Mouse (Mus musculus): ENCODE results near the gene Ubxn10. TPM values are rescaled to one million over a fixed set of nuclear protein-coding genes. Genes with fewer than 3 reads are reported as not detected.

Gene Ubxn10
- total RNA-seq, 2 experiments from 2014 or later = 1.4 to 1.5 TPM

DNA sequence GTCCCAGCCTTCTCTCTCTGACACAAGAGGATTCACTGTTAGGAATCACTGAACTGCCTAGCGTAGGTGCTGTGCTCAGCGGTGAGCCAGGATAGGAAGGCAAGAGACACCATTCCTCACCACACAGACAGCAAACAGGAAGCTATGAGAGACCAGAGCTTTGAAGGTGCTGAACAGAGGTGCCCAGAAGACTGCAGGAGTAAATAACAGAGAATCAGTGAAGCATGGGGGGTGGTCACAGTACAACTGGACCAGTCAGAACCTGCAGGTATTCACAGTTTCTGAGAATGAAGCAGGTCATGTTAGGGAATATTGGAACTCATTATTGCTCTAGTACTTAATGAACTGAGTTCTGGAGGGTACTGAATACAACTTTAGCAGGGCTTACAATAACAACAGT is 38.7 kb downstream of the Ubxn10 start:
- no peak for DNase-seq (ENCODE audit: extremely low spot score in 1 of 2, low spot score in 2 of 2)
- Histone ChIP-seq H3K27ac (peak overlapping the region; percentile 73), H3K4me3 (no peak overlapping the region)
- intact Hi-C loops (cut with DNase I) = no loop called here
- TF ChIP-seq CTCF (IDR thresholded peaks at IDR 0.05) = no peak

DNA sequence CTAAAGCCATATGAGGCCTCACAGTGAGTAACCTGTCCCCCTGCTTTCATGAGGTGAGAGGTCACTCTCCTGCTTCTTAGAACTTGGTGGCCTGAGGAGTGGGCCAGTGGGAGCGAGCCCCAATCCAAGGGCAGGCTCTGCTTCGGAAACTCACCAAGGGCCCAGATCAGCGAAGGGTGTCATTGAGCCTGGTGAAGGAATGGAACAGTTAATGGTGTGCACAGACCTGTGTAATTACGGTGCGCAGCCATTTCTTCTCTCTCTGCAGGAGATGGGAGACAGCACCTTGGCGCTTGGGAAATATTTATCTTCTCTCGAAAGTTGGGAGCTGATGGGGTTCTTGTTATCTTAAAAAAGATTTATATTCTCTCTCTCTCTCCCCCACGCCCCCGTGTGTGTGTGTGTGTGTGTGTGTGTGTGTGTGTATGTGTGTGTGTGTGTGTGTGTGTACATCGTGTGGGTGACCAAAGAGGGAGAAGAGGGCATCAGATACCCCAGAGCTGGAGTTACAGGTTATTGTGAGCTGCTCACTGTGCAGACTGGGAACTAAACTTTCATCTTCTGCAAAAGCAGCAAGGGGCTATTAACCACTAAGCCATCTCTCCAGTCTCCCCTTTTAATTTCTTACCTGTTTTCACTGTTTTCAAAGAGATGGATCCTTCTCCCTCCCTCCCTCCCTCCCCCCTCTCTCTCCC is 39.7 kb downstream of the Ubxn10 start:
- peak overlapping the region; percentile 55 for H3K27ac ChIP-seq
- no peak overlapping the region for H3K4me3 ChIP-seq
- intact Hi-C loops (cut with DNase I) = no loop called here
- TF ChIP-seq CTCF (IDR thresholded peaks at IDR 0.05) = no peak
- DNase-seq (ENCODE audit: extremely low spot score in 1 of 2, low spot score in 2 of 2) = no peak

DNA sequence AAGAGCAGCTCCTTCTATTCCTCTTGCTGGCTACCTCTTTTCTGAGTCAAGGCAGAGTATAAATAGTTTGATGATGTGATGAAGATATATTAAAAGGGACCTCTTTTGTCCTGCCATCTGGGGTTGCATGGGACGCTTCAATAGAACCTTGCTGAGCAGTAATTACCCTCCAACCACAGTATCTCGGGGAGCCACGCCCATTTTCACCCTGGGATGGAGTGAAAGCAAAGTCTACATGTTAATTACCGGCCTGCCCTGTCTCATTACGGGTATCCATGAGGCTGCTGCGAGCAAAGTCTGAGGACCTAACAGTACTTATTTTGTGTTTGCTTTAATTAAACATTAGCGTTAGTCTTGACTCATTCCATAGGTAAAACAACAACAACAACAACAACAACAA is 40.2 kb downstream of the Ubxn10 start:
- no peak overlapping the region for H3K4me3 ChIP-seq
- intact Hi-C loops (cut with DNase I) = no loop called here
- no peak for TF ChIP-seq CTCF (IDR thresholded peaks at IDR 0.05)
- H3K27ac ChIP-seq = 0 out of 2 replicates have a peak overlapping the region, but pooled peaks have one; percentile 21
- DNase-seq (ENCODE audit: extremely low spot score in 1 of 2, low spot score in 2 of 2) = no peak

DNA sequence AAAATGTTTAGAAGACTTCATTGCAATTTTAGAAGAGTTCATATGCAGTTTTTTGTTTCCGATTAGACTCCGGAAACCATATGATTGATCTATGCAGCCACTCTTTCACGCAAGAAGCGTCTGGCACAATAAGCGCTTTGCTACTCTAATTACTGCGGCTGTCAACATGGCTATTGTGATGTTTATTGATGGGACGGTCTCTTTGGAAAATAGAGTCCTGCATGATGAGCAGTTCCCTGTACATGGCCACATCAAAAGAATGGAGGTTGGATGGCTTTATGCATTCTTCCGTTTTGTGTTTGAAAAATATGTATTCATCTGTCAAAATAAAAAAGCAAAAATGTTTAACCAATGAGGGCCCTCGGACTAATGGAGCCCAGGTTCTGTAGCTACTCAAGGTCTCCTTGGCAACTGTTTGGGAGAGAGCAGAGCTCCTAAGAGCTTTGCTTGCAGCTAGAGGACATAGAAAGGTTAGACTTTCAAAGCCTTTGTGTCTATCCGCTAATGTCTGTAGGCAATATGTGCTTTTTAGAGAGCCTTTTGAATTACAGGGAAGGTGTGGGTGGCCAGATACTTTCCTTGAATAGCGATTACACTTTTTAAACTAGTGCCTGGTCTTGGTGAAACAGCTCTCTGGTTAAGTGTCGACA is 43.8 kb downstream of the Ubxn10 start:
- Histone ChIP-seq H3K4me3 (no peak overlapping the region), H3K27ac (peak overlapping the region; percentile 87)
- TF ChIP-seq CTCF (IDR thresholded peaks at IDR 0.05) = no peak
- DNase-seq (ENCODE audit: extremely low spot score in 1 of 2, low spot score in 2 of 2) = no peak
- intact Hi-C loops (cut with DNase I) = loop anchor here (2.0 kb wide), 2 partner anchors 144 to 188 kb away; no protein-coding TSS in a partner anchor

DNA sequence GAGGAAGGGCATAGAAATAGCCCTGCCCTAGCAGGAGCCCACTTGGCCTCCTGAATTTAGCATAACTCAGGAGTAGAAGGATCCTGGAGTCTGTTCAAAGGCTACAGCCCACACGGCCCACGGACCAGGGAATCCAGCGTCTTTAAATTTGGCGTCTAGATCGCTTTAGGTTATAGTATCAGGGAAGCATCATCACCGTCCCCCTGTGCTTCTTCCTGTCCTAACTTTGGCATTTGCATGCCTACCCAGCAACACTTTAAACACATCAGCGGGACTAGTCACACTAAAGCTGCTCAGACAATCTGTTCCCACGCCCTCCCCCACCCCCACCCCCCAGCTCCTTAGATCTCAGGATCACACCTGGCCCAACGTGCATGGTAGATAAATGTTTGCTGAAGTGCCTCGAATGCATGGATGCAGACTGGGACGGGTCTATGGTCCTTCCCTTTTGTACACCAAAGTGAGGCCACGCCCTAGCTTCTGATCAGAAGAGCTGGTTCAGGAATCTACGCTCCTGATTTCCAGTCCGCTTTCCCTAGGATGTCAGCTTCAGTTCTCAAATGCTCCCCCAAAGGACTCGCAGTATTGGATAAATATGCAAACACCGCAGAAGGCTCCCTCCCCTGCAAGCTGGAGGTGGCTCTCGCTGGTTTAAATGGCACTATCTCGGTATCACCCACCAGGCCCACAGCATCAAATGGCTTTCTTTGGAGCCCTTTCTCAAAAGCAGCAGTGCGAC is 45.4 kb downstream of the Ubxn10 start:
- intact Hi-C loops (cut with DNase I) = loop anchor here (1.0 to 2.0 kb wide), 4 partner anchors 31 to 187 kb away; no protein-coding TSS in a partner anchor
- DNase-seq (ENCODE audit: extremely low spot score in 1 of 2, low spot score in 2 of 2) = peak; percentile 43 to 67
- Histone ChIP-seq H3K27ac (peak overlapping the region; percentile 87), H3K4me3 (no peak overlapping the region)
- TF ChIP-seq CTCF (IDR thresholded peaks at IDR 0.05) = no peak

DNA sequence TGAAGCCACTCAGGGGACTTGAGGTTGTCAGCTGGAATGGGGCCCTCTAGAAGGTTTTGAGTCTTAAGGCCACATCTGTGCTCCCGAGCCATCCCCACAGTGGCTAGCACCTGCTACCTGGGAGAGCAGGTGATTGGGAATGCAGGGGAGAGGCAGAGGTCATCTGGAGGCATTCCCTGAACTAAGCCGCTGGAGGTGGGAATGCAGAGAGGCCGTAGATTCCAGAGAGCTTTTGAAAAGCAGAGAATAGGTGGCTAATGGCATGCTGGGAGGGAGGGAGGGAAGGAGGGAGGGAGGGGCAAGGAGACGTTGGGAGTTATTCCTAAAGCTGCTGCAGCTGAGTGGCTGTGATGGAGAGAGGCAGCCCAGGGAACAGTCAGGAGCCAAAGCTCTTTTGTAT is 46.4 kb downstream of the Ubxn10 start:
- Histone ChIP-seq H3K27ac (peak overlapping the region; percentile 87), H3K4me3 (no peak overlapping the region)
- no peak for DNase-seq (ENCODE audit: extremely low spot score in 1 of 2, low spot score in 2 of 2)
- no peak for TF ChIP-seq CTCF (IDR thresholded peaks at IDR 0.05)
- intact Hi-C loops (cut with DNase I) = loop anchor here (2.0 kb wide), 1 partner anchor 30 kb away; no protein-coding TSS in a partner anchor

DNA sequence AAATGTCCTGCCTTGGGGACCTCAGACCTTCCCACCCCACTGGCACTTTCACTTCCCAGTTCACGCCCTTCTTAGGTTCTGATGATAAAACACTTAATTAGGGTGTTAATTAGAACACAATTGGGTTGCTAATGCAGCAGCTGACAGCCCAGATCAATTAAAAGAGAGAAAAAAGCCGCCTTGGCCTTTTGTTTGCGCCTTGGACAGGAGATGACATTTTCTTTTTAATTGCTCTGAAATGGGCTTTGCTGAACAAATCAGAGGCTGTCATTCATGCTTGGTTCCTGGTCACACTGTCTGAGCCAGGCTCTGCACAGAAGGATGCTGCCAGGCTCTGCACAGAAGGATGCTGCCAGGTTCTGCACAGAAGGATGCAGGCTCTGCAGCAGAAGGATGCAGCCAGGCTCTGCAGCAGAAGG is 47.9 kb downstream of the Ubxn10 start:
- H3K27ac ChIP-seq = peak overlapping the region; percentile 58; the same call in 1 of the 2 replicates
- no peak for DNase-seq (ENCODE audit: extremely low spot score in 1 of 2, low spot score in 2 of 2)
- intact Hi-C loops (cut with DNase I) = no loop called here
- no peak for TF ChIP-seq CTCF (IDR thresholded peaks at IDR 0.05)
- H3K4me3 ChIP-seq = no peak overlapping the region

DNA sequence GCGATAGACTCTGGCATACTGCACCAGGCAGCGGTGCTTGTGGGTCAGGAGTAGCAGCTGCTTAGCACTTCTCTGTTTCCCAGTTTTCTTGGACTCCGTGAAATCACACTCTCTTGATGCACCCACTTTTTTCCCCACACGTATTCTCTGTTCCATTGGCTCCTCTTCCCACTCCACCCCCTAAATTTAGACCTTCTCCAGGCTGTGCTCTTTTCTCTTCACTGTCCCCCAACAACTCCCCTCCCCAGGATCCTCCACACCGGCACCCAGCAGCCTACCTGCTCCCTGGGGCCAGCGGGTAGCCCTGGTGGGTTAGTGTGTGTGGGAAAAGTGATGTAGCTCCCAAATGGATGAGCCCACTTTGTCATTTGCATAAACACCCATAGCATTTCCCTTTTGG is 51.2 kb downstream of the Ubxn10 start:
- H3K4me3 ChIP-seq = no peak overlapping the region
- intact Hi-C loops (cut with DNase I) = loop anchor here (2.0 kb wide), 2 partner anchors 103 to 137 kb away; no protein-coding TSS in a partner anchor
- no peak for TF ChIP-seq CTCF (IDR thresholded peaks at IDR 0.05)
- peak overlapping the region; percentile 74 for H3K27ac ChIP-seq
- DNase-seq (ENCODE audit: extremely low spot score in 1 of 2, low spot score in 2 of 2) = peak in 1 of 2 experiments; percentile 60

DNA sequence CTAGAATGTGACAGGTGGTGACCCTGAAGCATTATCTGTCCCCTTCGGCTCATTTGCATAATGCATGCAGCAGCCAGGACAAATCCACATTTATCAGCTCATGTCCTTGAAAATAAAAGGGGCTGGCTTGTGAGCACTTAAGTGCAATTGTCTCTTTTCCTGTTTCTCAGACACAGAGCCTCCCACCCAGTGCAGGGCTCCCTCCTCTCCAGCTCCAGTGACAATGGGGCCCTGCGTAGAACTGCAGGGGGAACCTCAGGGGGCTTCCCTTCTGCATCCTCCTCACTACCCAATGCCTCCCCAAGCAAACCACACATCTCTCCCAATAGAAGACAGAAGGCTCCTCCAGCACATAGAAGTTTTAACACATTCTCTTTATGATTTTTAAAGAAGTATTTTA is 54.2 kb downstream of the Ubxn10 start:
- intact Hi-C loops (cut with DNase I) = no loop called here
- TF ChIP-seq CTCF (IDR thresholded peaks at IDR 0.05) = no peak
- Histone ChIP-seq H3K27ac (peak overlapping the region; percentile 47), H3K4me3 (no peak overlapping the region)
- no peak for DNase-seq (ENCODE audit: extremely low spot score in 1 of 2, low spot score in 2 of 2)

DNA sequence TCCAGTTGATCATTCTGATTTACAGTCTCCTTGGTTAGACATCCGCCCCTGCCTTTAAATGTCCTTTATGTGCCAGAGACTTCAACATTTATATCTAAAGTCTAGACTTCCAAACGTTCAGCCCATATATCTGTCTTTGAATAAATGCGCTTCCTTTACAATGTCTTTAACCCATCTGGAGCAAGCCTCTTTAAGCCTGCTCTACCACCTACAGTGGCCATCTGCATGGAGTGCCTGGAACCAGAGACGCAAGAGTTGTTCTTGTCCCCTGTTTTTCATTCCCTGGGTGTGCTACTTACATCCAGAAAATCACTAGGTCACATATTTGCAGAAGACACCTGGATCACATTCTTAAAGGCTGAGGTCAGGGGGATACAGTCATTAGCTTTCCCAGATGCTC is 56.8 kb downstream of the Ubxn10 start:
- DNase-seq (ENCODE audit: extremely low spot score in 1 of 2, low spot score in 2 of 2) = no peak

DNA sequence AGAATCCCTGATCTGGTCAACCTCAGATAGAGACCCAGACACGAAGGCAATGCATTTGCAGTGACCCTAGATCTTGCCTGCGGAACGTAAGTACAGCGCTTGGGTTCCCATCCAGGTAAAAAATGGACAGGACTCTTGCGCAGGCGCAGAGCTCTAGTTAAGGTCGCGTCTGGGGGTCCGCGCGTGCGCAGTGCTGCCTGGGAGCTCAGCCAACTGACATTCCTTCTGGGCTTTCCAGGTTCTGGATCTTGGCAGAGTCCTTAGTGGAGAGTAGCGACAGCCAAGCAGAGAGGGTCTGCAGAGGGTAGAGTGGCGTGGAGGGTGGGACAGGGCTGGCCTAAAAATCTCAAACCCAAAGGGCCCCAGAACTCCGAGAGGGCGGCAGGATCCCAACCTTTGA is 59.4 kb downstream of the Ubxn10 start:
- no peak for TF ChIP-seq CTCF (IDR thresholded peaks at IDR 0.05)
- intact Hi-C loops (cut with DNase I) = no loop called here
- peak; percentile 61 to 71 for DNase-seq (ENCODE audit: extremely low spot score in 1 of 2, low spot score in 2 of 2)
- Histone ChIP-seq H3K27ac (peak overlapping the region; percentile 85), H3K4me3 (peak overlapping the region; percentile 23)

More for the DNA sequence above, 56.8 kb downstream of the Ubxn10 start:
- no peak overlapping the region for H3K4me3 ChIP-seq
- H3K27ac ChIP-seq = no peak overlapping the region; the same call in 1 of the 2 replicates
- no peak for TF ChIP-seq CTCF (IDR thresholded peaks at IDR 0.05)
- intact Hi-C loops (cut with DNase I) = no loop called here

DNA sequence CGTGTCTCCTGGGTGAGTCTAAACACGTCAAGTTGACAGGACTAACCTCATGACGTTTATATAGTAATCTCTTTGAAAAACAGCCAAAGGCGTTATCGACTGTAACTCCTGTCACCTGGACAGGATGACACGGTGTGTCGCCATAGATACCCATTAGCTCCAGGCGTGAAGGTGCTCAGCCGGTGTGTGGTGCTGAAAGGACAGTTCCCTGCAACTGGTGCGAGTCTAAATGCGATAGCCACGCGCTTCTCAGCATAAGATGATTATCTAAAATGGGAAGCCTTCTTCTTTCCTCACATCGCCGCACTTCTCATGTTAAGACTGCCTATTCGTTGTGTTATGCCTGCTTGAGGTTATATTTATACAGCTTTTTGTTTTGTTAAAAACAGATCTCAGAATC is 60.5 kb downstream of the Ubxn10 start:
- H3K4me3 ChIP-seq = no peak overlapping the region
- DNase-seq (ENCODE audit: extremely low spot score in 1 of 2, low spot score in 2 of 2) = no peak
- H3K27ac ChIP-seq = no peak overlapping the region
- no peak for TF ChIP-seq CTCF (IDR thresholded peaks at IDR 0.05)
- intact Hi-C loops (cut with DNase I) = no loop called here
